Mouse (Mus musculus): ENCODE data around the gene Gm3409. TPM values are rescaled to one million over a fixed set of nuclear protein-coding genes. Genes with fewer than 3 reads are reported as not detected.

Gm3409 gene
- not detected for polyA plus RNA-seq (2014; fragmentation: Illumina TruSeq; extraction: RNeasy Lipid Tissue Mini Kit (QIAGEN cat#74804); ENCODE audit: low read depth, low replicate concordance)

GRCm38 (mm10) chr5:146537347-146537746 lies at the start of gene Gm3409:
TSS of gene Gm3409 (plus strand) at chr5:146537647.

GRCm38 (mm10) chr5:146491063-146491462 lies 46.4 kb upstream of the Gm3409 start, which contains the start of gene Gm6370:
TSS of gene Gm6370 (plus strand) at chr5:146491363.

GRCm38 (mm10) chr5:146502099-146502498 lies 35.3 kb upstream of the Gm3409 start, which contains the start of gene 4930449I24Rik:
TSS of gene 4930449I24Rik (plus strand) at chr5:146502399.

GRCm38 (mm10) chr5:146513823-146514222 lies 23.6 kb upstream of the Gm3409 start, which contains the start of gene Gm3402:
TSS of gene Gm3402 (plus strand) at chr5:146514123.

GRCm38 (mm10) chr5:146525501-146525900 lies 11.9 kb upstream of the Gm3409 start, which contains the start of gene Gm3404:
TSS of gene Gm3404 (plus strand) at chr5:146525801.

GRCm38 (mm10) chr5:146555836-146556235 lies 18.4 kb downstream of the Gm3409 start, which contains the start of gene Gm3415:
TSS of gene Gm3415 (plus strand) at chr5:146556136.

GRCm38 (mm10) chr5:146584478-146585306 lies 47.2 kb downstream of the Gm3409 start, which contains the start of gene Gpr12:
TSS of gene Gpr12 (minus strand) at chr5:146585239.

Other genes starting within 250 kb of the Gm3409 start
- gene Wasf3, start 152.7 kb upstream of the Gm3409 start, polyA plus RNA-seq (2014; fragmentation: Illumina TruSeq; extraction: RNeasy Lipid Tissue Mini Kit (QIAGEN cat#74804); ENCODE audit: low read depth, low replicate concordance) = 2.6 TPM
- 0.30 TPM for gene Gm6408, start 55.7 kb upstream of the Gm3409 start, polyA plus RNA-seq (2014; fragmentation: Illumina TruSeq; extraction: RNeasy Lipid Tissue Mini Kit (QIAGEN cat#74804); ENCODE audit: low read depth, low replicate concordance)
- 0.78 TPM for gene Gm6370, start 46.3 kb upstream of the Gm3409 start, polyA plus RNA-seq (2014; fragmentation: Illumina TruSeq; extraction: RNeasy Lipid Tissue Mini Kit (QIAGEN cat#74804); ENCODE audit: low read depth, low replicate concordance)
- gene 4930449I24Rik, start 35.2 kb upstream of the Gm3409 start, polyA plus RNA-seq (2014; fragmentation: Illumina TruSeq; extraction: RNeasy Lipid Tissue Mini Kit (QIAGEN cat#74804); ENCODE audit: low read depth, low replicate concordance) = not detected
- gene Gm3402, start 23.5 kb upstream of the Gm3409 start, polyA plus RNA-seq (2014; fragmentation: Illumina TruSeq; extraction: RNeasy Lipid Tissue Mini Kit (QIAGEN cat#74804); ENCODE audit: low read depth, low replicate concordance) = not detected
- gene Gm3404, start 11.8 kb upstream of the Gm3409 start, polyA plus RNA-seq (2014; fragmentation: Illumina TruSeq; extraction: RNeasy Lipid Tissue Mini Kit (QIAGEN cat#74804); ENCODE audit: low read depth, low replicate concordance) = not detected
- gene Gm3415, start 18.5 kb downstream of the Gm3409 start, polyA plus RNA-seq (2014; fragmentation: Illumina TruSeq; extraction: RNeasy Lipid Tissue Mini Kit (QIAGEN cat#74804); ENCODE audit: low read depth, low replicate concordance) = 0.98 TPM
- gene Gpr12, start 47.6 kb downstream of the Gm3409 start, polyA plus RNA-seq (2014; fragmentation: Illumina TruSeq; extraction: RNeasy Lipid Tissue Mini Kit (QIAGEN cat#74804); ENCODE audit: low read depth, low replicate concordance) = not detected